Mouse (Mus musculus) adrenal gland (tissue): ENCODE results near the gene Dnajc11.

Experiments used
- intact Hi-C: fragments of 180-260 bp; cut with DNase I; formaldehyde crosslinking; loops from one replicate; pipeline ENCODE4 v1.15.1; 2025
- long read RNA-seq, 2 experiments: library from polyadenylated mRNA; unstranded; transcript quantifications; one replicate each; pipeline ENCODE4 v2.0.0; 2020; ENCODE audit warnings: borderline replicate concordance in 1 of 2; ENCODE audit not compliant: insufficient replicate concordance in 1 of 2

The Dnajc11 gene
- long read RNA-seq, experiment 1, transcript Dnajc11-201 (16 exons, 3,151 nt), result major isoform, 45 of 72 reads
- long read RNA-seq, experiment 1, partial matches to known transcripts, result 10 of 72 reads
- long read RNA-seq, experiment 1, other reads (novel, unspliced or antisense), result 14 of 72 reads
- long read RNA-seq, experiment 2, transcript Dnajc11-201 (16 exons, 3,151 nt), result major isoform, 74 of 102 reads
- long read RNA-seq, experiment 2, partial matches to known transcripts, result 17 of 102 reads
- long read RNA-seq, experiment 2, other reads (novel, unspliced or antisense), result 7 of 102 reads

DNA sequence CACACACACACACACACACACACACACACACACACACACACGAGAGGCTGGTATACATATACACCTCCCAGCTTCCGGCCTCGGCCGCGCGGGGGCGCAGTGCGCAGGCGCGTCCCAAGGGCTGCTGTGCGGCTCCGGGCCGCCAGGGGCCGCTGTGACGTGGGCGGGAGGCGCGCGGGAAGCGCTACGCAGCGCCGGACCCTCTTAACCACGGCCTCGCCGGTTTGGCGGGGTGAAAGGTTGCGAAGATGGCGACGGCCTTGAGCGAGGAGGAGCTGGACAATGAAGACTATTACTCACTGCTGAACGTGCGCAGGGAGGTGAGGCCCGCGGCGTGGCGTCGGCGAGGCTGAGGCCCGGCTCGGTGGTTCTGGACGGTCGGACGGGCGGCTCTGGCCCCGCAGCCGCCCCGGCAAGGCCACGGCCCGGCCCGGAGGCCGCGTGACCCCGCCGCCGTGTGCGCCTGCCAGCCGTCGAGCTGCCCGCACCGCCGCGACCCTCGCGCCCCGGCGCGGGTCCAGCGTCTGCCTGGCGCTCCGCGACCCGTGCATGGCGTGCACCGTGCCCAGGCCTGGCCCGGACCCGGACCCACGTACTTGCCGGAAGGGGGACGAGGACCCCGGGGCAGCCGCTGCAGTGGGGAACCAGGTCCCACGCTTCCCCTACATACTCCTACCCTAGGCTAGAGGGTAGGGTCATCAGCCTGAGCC lies at the start of gene Dnajc11:
Gene Dnajc11 (plus strand): TSS at position 187 of the 710 bp plus-strand sequence.
- intact Hi-C loops, result no loop called here

DNA sequence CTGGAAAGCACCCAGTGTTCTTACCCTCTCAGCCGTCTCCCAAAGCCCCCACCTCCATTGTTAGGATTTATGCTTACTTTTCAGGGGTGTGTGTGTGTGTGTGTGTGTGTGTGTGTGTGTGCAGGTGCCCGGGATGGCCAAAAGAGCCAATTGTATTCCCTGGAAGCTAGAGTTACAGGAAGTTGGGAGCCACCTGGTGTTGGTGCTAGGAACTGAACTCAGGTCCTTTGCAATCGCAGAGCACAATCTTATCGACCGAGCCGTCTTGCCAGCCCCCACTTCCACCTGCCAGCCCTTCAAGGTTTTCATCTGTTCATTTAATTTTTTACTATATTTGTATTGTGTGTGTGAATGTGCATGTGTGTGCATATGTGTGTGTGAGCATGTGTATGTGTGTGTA lies 40.2 kb upstream of the Dnajc11 start:
- intact Hi-C loops, result no loop called here

GRCm38 (mm10) chr4:151894926-151895325 lies 38.6 kb upstream of the Dnajc11 start:
- intact Hi-C loops, result no loop called here

GRCm38 (mm10) chr4:151895624-151896023 lies 37.9 kb upstream of the Dnajc11 start:
- intact Hi-C loops, result no loop called here

DNA sequence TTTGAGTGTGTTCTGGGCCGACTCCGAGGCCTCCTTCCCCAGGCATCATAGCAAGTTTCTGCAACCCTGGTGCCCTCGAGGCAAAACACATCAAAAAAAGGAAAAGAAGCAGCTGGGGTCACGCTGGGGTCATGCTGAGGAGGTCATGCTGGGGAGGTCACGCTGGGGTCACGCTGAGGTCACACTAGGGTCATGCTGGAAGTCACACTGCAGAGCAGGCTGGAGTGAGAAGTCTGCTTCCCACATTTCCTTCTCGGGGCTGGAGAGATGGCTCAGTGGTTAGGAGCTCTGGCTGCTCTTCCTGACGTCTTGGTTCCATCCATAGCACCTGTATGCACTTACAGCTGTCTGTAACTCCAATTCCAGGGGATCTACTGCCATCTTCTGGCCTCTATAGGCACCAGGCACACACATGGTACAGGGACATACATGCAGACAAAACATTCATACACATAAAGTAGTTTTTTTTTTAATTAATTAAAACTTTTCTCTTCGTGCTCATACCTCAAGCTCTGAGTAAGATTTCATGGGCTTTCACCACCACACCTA lies 36.3 kb upstream of the Dnajc11 start:
- intact Hi-C loops, result no loop called here

- intact Hi-C loops, result no loop called here
Measured at GRCm38 (mm10) chr4:151898600-151899245, 34.8 kb upstream of the Dnajc11 start.

GRCm38 (mm10) chr4:151899707-151900384 lies 33.6 kb upstream of the Dnajc11 start:
- intact Hi-C loops, result no loop called here

GRCm38 (mm10) chr4:151900735-151901134 lies 32.8 kb upstream of the Dnajc11 start:
- intact Hi-C loops, result no loop called here

GRCm38 (mm10) chr4:151901422-151901821 lies 32.1 kb upstream of the Dnajc11 start:
- intact Hi-C loops, result no loop called here

DNA sequence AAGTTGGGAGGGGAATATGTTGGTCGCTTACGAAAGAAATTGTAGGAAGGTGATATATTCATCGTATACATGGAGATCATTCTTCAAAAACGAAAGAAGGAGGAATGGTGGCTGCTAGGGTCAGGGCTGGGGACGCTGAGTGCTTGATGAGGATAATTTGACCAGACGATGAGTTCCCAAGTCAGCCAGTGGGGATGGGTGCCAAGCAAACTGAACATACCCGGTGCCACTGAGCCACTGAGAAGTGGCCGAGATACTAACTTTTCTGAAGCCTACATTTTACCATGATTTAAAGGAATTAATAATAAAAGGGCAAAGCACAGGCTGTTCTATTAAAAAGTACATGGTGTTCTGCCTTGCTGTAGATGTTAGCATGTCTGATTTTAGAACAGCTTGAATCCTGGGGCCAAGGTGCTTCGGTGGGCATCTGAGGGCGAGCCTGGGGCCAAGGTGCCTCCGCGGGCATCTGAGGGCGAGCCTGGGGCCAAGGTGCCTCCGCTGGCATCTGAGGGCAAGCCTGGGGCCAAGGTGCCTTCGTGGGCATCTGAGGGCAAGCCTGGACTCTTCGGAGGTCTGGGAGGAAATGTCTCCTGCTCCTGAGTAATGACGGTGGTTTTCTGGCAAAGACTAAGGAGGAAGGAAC lies 31.3 kb upstream of the Dnajc11 start:
- intact Hi-C loops, result no loop called here

DNA sequence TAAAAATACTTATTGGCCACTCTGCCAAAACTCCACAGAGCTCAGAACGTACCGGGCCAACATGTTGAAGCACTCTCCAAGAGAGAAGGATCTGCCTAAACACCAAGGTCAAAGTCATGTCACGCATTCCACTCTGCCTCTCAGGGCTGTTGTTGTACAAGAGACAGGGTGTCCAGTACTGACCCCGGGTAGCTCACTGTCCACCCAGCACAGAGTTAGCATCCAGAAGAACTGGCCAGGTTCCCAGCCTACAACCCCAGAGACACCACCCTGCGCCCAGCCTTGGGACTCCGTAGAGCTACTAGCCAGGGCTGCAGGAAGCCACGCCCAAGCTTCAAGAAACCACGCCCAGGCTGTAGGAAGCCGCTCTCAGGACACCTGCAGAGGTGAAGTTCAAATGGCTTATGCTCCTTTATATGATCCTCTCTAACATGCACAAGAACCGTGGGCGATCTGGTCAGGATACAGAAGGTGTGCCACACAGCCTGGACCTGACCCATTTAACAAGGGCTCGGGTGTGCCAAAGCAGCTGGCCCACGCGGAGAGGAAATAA lies 30.7 kb upstream of the Dnajc11 start:
- intact Hi-C loops, result no loop called here

- intact Hi-C loops, result no loop called here
Measured at GRCm38 (mm10) chr4:151904098-151904497, 29.4 kb upstream of the Dnajc11 start.

GRCm38 (mm10) chr4:151905621-151906020 lies 27.9 kb upstream of the Dnajc11 start:
- intact Hi-C loops, result no loop called here

DNA sequence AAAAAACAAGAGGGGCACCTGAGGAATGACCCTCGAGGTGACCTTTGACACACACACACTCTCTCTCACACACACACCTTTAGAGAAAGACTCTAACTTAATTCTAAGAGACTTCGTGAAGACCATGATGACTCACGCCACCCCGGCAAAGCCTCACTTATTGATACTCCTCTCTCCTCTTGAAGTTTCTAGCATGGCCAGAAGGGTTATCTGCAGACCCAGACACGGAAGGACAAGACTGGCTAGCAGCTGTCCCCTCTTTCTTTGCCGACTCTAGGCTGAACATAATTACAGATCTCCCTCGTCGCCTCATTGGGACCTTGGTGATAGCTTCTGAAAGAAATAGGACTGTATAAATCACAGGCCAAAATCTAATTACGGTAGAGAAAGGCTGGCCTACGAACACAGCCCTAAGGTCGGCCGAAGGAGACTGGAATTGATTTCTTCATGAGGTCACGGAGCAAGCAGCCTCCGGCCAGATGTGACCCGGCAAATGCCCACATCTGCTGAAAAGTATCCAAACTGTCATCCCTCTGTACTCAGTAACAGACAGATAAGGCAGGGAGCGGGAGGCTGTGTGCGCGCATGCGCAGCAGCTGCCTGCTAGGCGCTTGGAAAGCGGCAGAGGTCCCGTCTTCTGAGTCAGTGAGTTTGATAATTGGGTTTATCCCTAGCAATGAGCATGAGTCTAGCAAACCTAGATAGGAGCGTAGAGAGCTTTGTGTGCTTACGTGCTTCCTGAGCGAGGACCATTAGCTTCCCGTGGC lies 25.7 kb upstream of the Dnajc11 start:
- intact Hi-C loops, result no loop called here

DNA sequence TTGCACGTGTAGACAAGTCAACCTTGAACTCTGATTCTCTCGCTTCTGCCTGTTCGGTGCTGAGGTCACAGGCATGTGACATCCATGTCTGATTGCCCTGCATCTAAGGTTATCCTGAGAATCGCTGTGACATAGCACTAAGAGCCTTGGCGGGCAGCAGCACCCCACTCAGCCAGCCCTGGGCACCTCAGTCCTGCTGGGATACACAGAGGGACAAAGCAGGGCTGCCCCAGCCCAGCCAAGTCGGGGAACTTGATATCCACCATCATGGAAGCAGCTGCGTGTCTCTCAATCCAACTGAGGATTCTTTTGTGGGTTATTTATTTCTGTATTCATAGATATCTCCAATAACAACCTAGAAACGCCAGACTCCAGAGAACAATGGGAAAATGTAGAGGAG lies 24.7 kb upstream of the Dnajc11 start:
- intact Hi-C loops, result no loop called here

- intact Hi-C loops, result no loop called here
Measured at GRCm38 (mm10) chr4:151916271-151916670, 17.2 kb upstream of the Dnajc11 start.

GRCm38 (mm10) chr4:151919135-151919840 lies 14.2 kb upstream of the Dnajc11 start:
- intact Hi-C loops, result no loop called here

- intact Hi-C loops, result loop anchor here (5.0 kb wide), 1 partner anchor 58 kb away; the partner anchor contains the start of gene Camta1
Measured at GRCm38 (mm10) chr4:151919900-151920643, 13.4 kb upstream of the Dnajc11 start.
